Mouse (Mus musculus) CH12.LX (cell line): Measurements from ENCODE around the gene Dnah8. TPM values are rescaled to one million over a fixed set of nuclear protein-coding genes. Genes with fewer than 3 reads are reported as not detected.

ENCODE experiments used
- DNase-seq: peaks from one replicate; pipeline ENCODE4 v3.0.0-alpha.2; 2013; ENCODE audit errors: extremely low read depth
- H3K27ac ChIP-seq: 2 replicates; pipeline ENCODE4 v1.5.1; 2012; ENCODE audit warnings: low read depth, mild to moderate bottlenecking, control low read depth, moderate library complexity; ENCODE audit not compliant: insufficient read depth
- H3K27me3 ChIP-seq: replicated peaks from 2 replicates; pipeline ENCODE3; 2012; ENCODE audit warnings: inconsistent platforms
- H3K36me3 ChIP-seq, 2 experiments: replicated peaks in 1 of 2; 2 replicates each; pipeline versions ENCODE3 to v1.6.1; 2012; ENCODE audit warnings: inconsistent platforms in 1 of 2, low read length in 1 of 2, mild to moderate bottlenecking in 1 of 2, mixed read lengths in 1 of 2, moderate library complexity in 1 of 2; ENCODE audit not compliant: control insufficient read depth in 1 of 2, insufficient read depth in 1 of 2
- H3K4me1 ChIP-seq, 2 experiments: 2 replicates each; pipeline ENCODE4 v1.6.1; 2012; ENCODE audit warnings: inconsistent platforms in 1 of 2, moderate library complexity in 1 of 2; ENCODE audit not compliant: insufficient read depth in 2 of 2, control insufficient read depth in 1 of 2
- H3K4me2 ChIP-seq: 2 replicates; pipeline ENCODE4 v1.6.1; 2012; ENCODE audit warnings: low read depth, mild to moderate bottlenecking, control low read depth; ENCODE audit not compliant: poor library complexity, insufficient read depth, severe bottlenecking
- H3K4me3 ChIP-seq, 3 experiments: fragments of 150-350 bp in 1 of 3; sonication (generic) in 1 of 3; replicated peaks in 1 of 3; 2 replicates each; pipeline versions ENCODE3 to v1.5.1; 2011 to 2012; ENCODE audit warnings: low read depth in 2 of 3, low read length in 2 of 3, mild to moderate bottlenecking in 2 of 3, moderate library complexity in 2 of 3, control low read depth in 1 of 3, improper control_type of control experiment in 1 of 3, inconsistent platforms in 1 of 3, mixed read lengths in 1 of 3; ENCODE audit not compliant: poor library complexity in 1 of 3
- H3K79me2 ChIP-seq: replicated peaks from 2 replicates; pipeline ENCODE4 v1.6.1; 2012; ENCODE audit warnings: mild to moderate bottlenecking, moderate library complexity; ENCODE audit not compliant: control insufficient read depth, poor library complexity, insufficient read depth, severe bottlenecking; ENCODE audit errors: extremely low read depth
- H3K9ac ChIP-seq: 2 replicates; pipeline ENCODE4 v1.6.1; 2012; ENCODE audit warnings: low read depth, mild to moderate bottlenecking, control low read depth, moderate library complexity; ENCODE audit not compliant: insufficient read depth
- H3K9me3 ChIP-seq: replicated peaks from 2 replicates; pipeline ENCODE3; 2012; ENCODE audit warnings: low read length, inconsistent platforms, mixed read lengths
- BHLHE40 ChIP-seq: IDR thresholded peaks from 2 replicates; pipeline ENCODE4 v1.6.1; 2011; ENCODE audit warnings: mild to moderate bottlenecking, low read depth, low read length, improper control_type of control experiment
- CHD1 ChIP-seq: IDR thresholded peaks from 2 replicates; pipeline ENCODE4 v1.6.1; 2012; ENCODE audit warnings: low read depth, low read length, improper control_type of control experiment, inconsistent platforms
- CTCF ChIP-seq, 2 experiments: IDR thresholded peaks in 1 of 2; conservative IDR thresholded peaks in 1 of 2; 2 replicates each; pipeline ENCODE4 v1.5.1; 2011 to 2012; ENCODE audit warnings: low read depth in 2 of 2, low read length in 2 of 2, improper control_type of control experiment in 1 of 2, inconsistent platforms in 1 of 2, mild to moderate bottlenecking in 1 of 2, moderate library complexity in 1 of 2
- ELF1 ChIP-seq: IDR thresholded peaks from 2 replicates; pipeline ENCODE4 v1.6.1; 2014; ENCODE audit warnings: low read depth, mild to moderate bottlenecking, inconsistent platforms, low read length, improper control_type of control experiment
- ETS1 ChIP-seq: conservative IDR thresholded peaks from 2 replicates; pipeline ENCODE4 v1.6.1; 2012; ENCODE audit warnings: low read depth, mild to moderate bottlenecking, inconsistent platforms, low read length, improper control_type of control experiment, moderate library complexity
- GABPA ChIP-seq: IDR thresholded peaks from 2 replicates; pipeline ENCODE4 v1.6.1; 2012; ENCODE audit warnings: low read depth, low read length, improper control_type of control experiment, inconsistent platforms; ENCODE audit not compliant: insufficient replicate concordance
- HCFC1 ChIP-seq: IDR thresholded peaks from 2 replicates; pipeline ENCODE4 v1.6.1; 2012; ENCODE audit warnings: low read depth, mild to moderate bottlenecking, inconsistent platforms, low read length, improper control_type of control experiment
- IRF4 ChIP-seq: IDR thresholded peaks from 2 replicates; pipeline ENCODE4 v1.6.1; 2014; ENCODE audit warnings: low read depth, mild to moderate bottlenecking, inconsistent platforms, low read length, improper control_type of control experiment
- JUN ChIP-seq: IDR thresholded peaks from 2 replicates; pipeline ENCODE4 v1.6.1; 2011; ENCODE audit warnings: low read depth, mild to moderate bottlenecking, low read length, improper control_type of control experiment, moderate library complexity; ENCODE audit not compliant: insufficient read depth
- JUND ChIP-seq: conservative IDR thresholded peaks from 2 replicates; pipeline ENCODE4 v1.6.1; 2011; ENCODE audit warnings: low read depth, low read length, improper control_type of control experiment
- MAFK ChIP-seq: IDR thresholded peaks from 2 replicates; pipeline ENCODE4 v1.6.1; 2011; ENCODE audit warnings: low read length, improper control_type of control experiment; ENCODE audit not compliant: insufficient replicate concordance
- MAZ ChIP-seq: IDR thresholded peaks from 2 replicates; pipeline ENCODE4 v1.6.1; 2012; ENCODE audit warnings: low read depth, mild to moderate bottlenecking, inconsistent platforms, low read length, improper control_type of control experiment, moderate library complexity
- MEF2A ChIP-seq: IDR thresholded peaks from 2 replicates; pipeline ENCODE4 v1.6.1; 2014; ENCODE audit warnings: low read depth, mild to moderate bottlenecking, inconsistent platforms, low read length, improper control_type of control experiment, borderline replicate concordance
- MXI1 ChIP-seq: IDR thresholded peaks from 2 replicates; pipeline ENCODE4 v1.6.1; 2011; ENCODE audit warnings: mild to moderate bottlenecking, low read depth, low read length, improper control_type of control experiment
- MYC ChIP-seq: IDR thresholded peaks from 2 replicates; pipeline ENCODE4 v1.6.1; 2011; ENCODE audit warnings: low read depth, mild to moderate bottlenecking, improper control_type of control experiment, low read length
- RAD21 ChIP-seq: IDR thresholded peaks from 2 replicates; pipeline ENCODE4 v1.6.1; 2011; ENCODE audit warnings: low read depth, mild to moderate bottlenecking, low read length, improper control_type of control experiment, moderate library complexity
- RCOR1 ChIP-seq: conservative IDR thresholded peaks from 2 replicates; pipeline ENCODE4 v1.6.1; 2012; ENCODE audit warnings: low read depth, mild to moderate bottlenecking, inconsistent platforms, low read length, improper control_type of control experiment
- SMC3 ChIP-seq: IDR thresholded peaks from 2 replicates; pipeline ENCODE4 v1.6.1; 2011; ENCODE audit warnings: low read depth, low read length, improper control_type of control experiment
- TBP ChIP-seq: conservative IDR thresholded peaks from 2 replicates; pipeline ENCODE4 v1.6.1; 2011; ENCODE audit warnings: low read depth, low read length, improper control_type of control experiment
- USF1 ChIP-seq: IDR thresholded peaks from 2 replicates; pipeline ENCODE4 v1.6.1; 2014; ENCODE audit warnings: low read depth, mild to moderate bottlenecking, inconsistent platforms, low read length, improper control_type of control experiment
- USF2 ChIP-seq: conservative IDR thresholded peaks from 2 replicates; pipeline ENCODE4 v1.6.1; 2011; ENCODE audit warnings: low read depth, low read length, improper control_type of control experiment
- ZC3H11A ChIP-seq: IDR thresholded peaks from 2 replicates; pipeline ENCODE4 v1.6.1; 2012; ENCODE audit warnings: low read depth, mild to moderate bottlenecking, inconsistent platforms, low read length, improper control_type of control experiment
- ZMIZ1 ChIP-seq: IDR thresholded peaks from 2 replicates; pipeline ENCODE4 v1.6.1; 2012; ENCODE audit warnings: low read depth, mild to moderate bottlenecking, inconsistent platforms, low read length, improper control_type of control experiment
- ZNF384 ChIP-seq: IDR thresholded peaks from 2 replicates; pipeline ENCODE4 v1.6.1; 2012; ENCODE audit warnings: low read depth, low read length, improper control_type of control experiment, inconsistent platforms
- dilution Hi-C: fragments of 300-500 bp; cut with MboI; formaldehyde crosslinking; loops from 2 replicates; pipeline ENCODE4 v1.14.3; 2020; ENCODE audit warnings: low sequenced_read_pairs; ENCODE audit not compliant: extremely low pct_unique_long_range_greater_than_20kb, extremely low pct_ligation_motif_present
- in situ Hi-C: fragments of 300-500 bp; cut with MboI; formaldehyde crosslinking; loops from 3 replicates; pipeline ENCODE4 v1.14.3; 2019; ENCODE audit warnings: low sequenced_read_pairs, low pct_ligation_motif_present, low pct_unique_long_range_greater_than_20kb, mixed read lengths
- polyA plus RNA-seq: library from polyadenylated mRNA; unstranded; fragments of >175 nt; gene quantifications from 2 replicates; pipeline ENCODE4 v1.2.1, GENCODE M21; 2012; ENCODE audit warnings: low read depth; ENCODE audit not compliant: insufficient read length
- total RNA-seq, 2 experiments: library from RNA; depleted of rRNA; stranded (reverse); fragments of 300-350 nt in 1 of 2; fragments of >200 nt in 1 of 2; gene quantifications; 2 replicates each; pipeline ENCODE4 v1.2.3; 2012 to 2014

Dnah8 gene
- total and polyA plus RNA-seq, 3 experiments: 0.09 to 0.99 TPM; not detected in 1

- H3K9ac ChIP-seq: no peak overlapping the region
- H3K9me3 ChIP-seq: peaks cover 5% of the 10 kb centered on the region
- no peak for TF ChIP-seq IRF4
- TF ChIP-seq MEF2A: no peak
- no peak for TF ChIP-seq ZMIZ1
- TF ChIP-seq MAZ: no peak
- TF ChIP-seq CHD1: no peak
- TF ChIP-seq JUN: no peak
- TF ChIP-seq USF2: no peak
- no peak for TF ChIP-seq GABPA
- no peaks in the 10 kb centered on the region for H3K79me2 ChIP-seq
- H3K4me2 ChIP-seq: no peak overlapping the region
- H3K27ac ChIP-seq: no peak overlapping the region
- H3K4me1 ChIP-seq: peaks cover 5 to 54% of the 10 kb centered on the region in 2 experiments; a peak in 2 of 4 replicates
- dilution Hi-C loops (no loop called here), in situ Hi-C loops (loop anchor here (5.0 to 10.0 kb wide), 2 partner anchors 52 to 385 kb away; no protein-coding TSS in a partner anchor)
- H3K4me3 ChIP-seq: no peak overlapping the region
- no peaks in the 10 kb centered on the region for H3K27me3 ChIP-seq
- no peak for DNase-seq
- no peaks in the 10 kb centered on the region for H3K36me3 ChIP-seq
Observed at GRCm38 (mm10) chr17:30840046-30840445, 215.9 kb downstream of the Dnah8 start.

- no peak for DNase-seq
- dilution Hi-C loops (no loop called here), in situ Hi-C loops (loop anchor here (5.0 to 10.0 kb wide), 2 partner anchors 50 to 388 kb away; no protein-coding TSS in a partner anchor)
Observed at GRCm38 (mm10) chr17:30842312-30842711, 218.2 kb downstream of the Dnah8 start.

GRCm38 (mm10) chr17:30844321-30844791 is 220.2 kb downstream of the Dnah8 start:
- peak; percentile 45 for DNase-seq
- no peak overlapping the region for H3K27ac ChIP-seq
- no peaks in the 10 kb centered on the region for H3K79me2 ChIP-seq
- no peak overlapping the region for H3K9ac ChIP-seq
- H3K36me3 ChIP-seq: no peaks in the 10 kb centered on the region
- in situ Hi-C loops (loop anchor here (5.0 to 10.0 kb wide), 2 partner anchors 48 to 390 kb away; no protein-coding TSS in a partner anchor), dilution Hi-C loops (no loop called here)
- H3K4me3 ChIP-seq: no peak overlapping the region
- H3K4me1 ChIP-seq: peaks cover 5 to 42% of the 10 kb centered on the region in 2 experiments; a peak in 2 of 4 replicates
- no peaks in the 10 kb centered on the region for H3K27me3 ChIP-seq
- peaks cover 10% of the 10 kb centered on the region for H3K9me3 ChIP-seq
- H3K4me2 ChIP-seq: no peak overlapping the region
- no peak for TF ChIP-seq TBP
- TF ChIP-seq SMC3: peak; percentile 57
- no peak; the same call in 1 of the 2 replicates for TF ChIP-seq ZNF384
- TF ChIP-seq MXI1: no peak
- no peak for TF ChIP-seq BHLHE40
- no peak for TF ChIP-seq JUN
- TF ChIP-seq JUND: no peak
- no peak for TF ChIP-seq GABPA
- no peak for TF ChIP-seq MAFK
- TF ChIP-seq ETS1: no peak
- no peak for TF ChIP-seq USF1
- TF ChIP-seq RCOR1: no peak
- TF ChIP-seq CTCF (conservative IDR thresholded peaks at IDR 0.05 in 1 of 2, IDR thresholded peaks at IDR 0.05 in 1 of 2; ENCODE audit: low read depth in 2 of 2, low read length in 2 of 2): peak; percentile 40 to 67; a peak in 3 of 4 replicates
- TF ChIP-seq CHD1: no peak
- no peak for TF ChIP-seq ELF1
- no peak for TF ChIP-seq HCFC1
- no peak for TF ChIP-seq ZC3H11A
- no peak for TF ChIP-seq USF2
- no peak for TF ChIP-seq MAZ
- no peak for TF ChIP-seq MYC

More at GRCm38 (mm10) chr17:30842312-30842711, 218.2 kb downstream of the Dnah8 start:
- Histone ChIP-seq H3K36me3 (no peaks in the 10 kb centered on the region), H3K4me1 (peaks cover 5 to 50% of the 10 kb centered on the region in 2 experiments; a peak in 2 of 4 replicates), H3K4me3 (no peak overlapping the region)
- 0 out of 2 replicates have a peak, but pooled peaks have one; percentile 23 for TF ChIP-seq ELF1
- TF ChIP-seq RAD21: no peak
- TF ChIP-seq, all 38 proteins: peak for 1
- Histone ChIP-seq H3K9me3 (peaks cover 5% of the 10 kb centered on the region), H3K9ac (no peak overlapping the region), H3K27ac (no peak overlapping the region), H3K4me2 (no peak overlapping the region), H3K79me2 (no peaks in the 10 kb centered on the region), H3K27me3 (no peaks in the 10 kb centered on the region)
